In genomic region chr6:13854230-13854629, GRCm38 (mm10) we compare ENCODE assay signal across 21 mouse cellular contexts. TPM values are rescaled to one million over a fixed set of nuclear protein-coding genes. Genes with fewer than 3 reads are reported as not detected.
DNase-seq lines count a peak whose midpoint lies in the region; ATAC-seq lines count a peak whose summit lies in the region.
"Had no signal": no experiment of that assay in that cellular context is flagged by ENCODE, and none has a peak within 500 bp of the region (broad histone marks: within the 10 kb centered on the region; RNA-seq: fewer than 3 reads in every experiment).

No protein-coding gene starts in this region.

- no peak for DNase-seq in hindbrain, embryonic 11.5 days (ENCODE audit: low spot score)
- no peak for DNase-seq in hindbrain, embryonic 14.5 days (ENCODE audit: low spot score)
- DNase-seq in midbrain, embryonic 11.5 days (ENCODE audit: low spot score, missing footprints): peak; percentile 78
- no peak for DNase-seq in cerebellum, adult 11 months
- no peak for DNase-seq in layer of hippocampus, postnatal 36 days
- DNase-seq: adrenal gland, postnatal 14 days; cerebellum, adult 8-10 months; cerebellum, postnatal 36 days; embryo, embryonic 11 days; gastrocnemius, adult 2 months; right cerebral cortex, postnatal 14 days had no signal

- H3K36me3 ChIP-seq in hindbrain, embryonic 11.5 days (ENCODE audit: control insufficient read depth, insufficient read depth, low read length): no peaks in the 10 kb centered on the region
- no peaks in the 10 kb centered on the region for H3K36me3 ChIP-seq in hindbrain, embryonic 14.5 days (replicated peaks; ENCODE audit: control insufficient read depth, insufficient read depth)
- no peaks in the 10 kb centered on the region for H3K36me3 ChIP-seq in midbrain, embryonic 11.5 days (ENCODE audit: control insufficient read depth, insufficient read depth, low read length)
- no peaks in the 10 kb centered on the region for H3K36me3 ChIP-seq in midbrain, embryonic 16.5 days (ENCODE audit: control insufficient read depth, insufficient read depth, low read length)
- no peaks in the 10 kb centered on the region for H3K36me3 ChIP-seq in embryonic facial prominence, embryonic 13.5 days
- H3K36me3 ChIP-seq: limb, embryonic 15.5 days; liver, embryonic 15.5 days had no signal

- no peaks in the 10 kb centered on the region for H3K4me1 ChIP-seq in hindbrain, embryonic 11.5 days (replicated peaks; ENCODE audit: control insufficient read depth, insufficient read depth, low read length)
- no peaks in the 10 kb centered on the region for H3K4me1 ChIP-seq in hindbrain, embryonic 14.5 days (replicated peaks; ENCODE audit: control insufficient read depth, insufficient read depth, low read length)
- no peaks in the 10 kb centered on the region for H3K4me1 ChIP-seq in midbrain, embryonic 11.5 days (ENCODE audit: control insufficient read depth, insufficient read depth, low read length)
- H3K4me1 ChIP-seq in midbrain, embryonic 16.5 days (ENCODE audit: control insufficient read depth, insufficient read depth, low read length): no peaks in the 10 kb centered on the region
- no peaks in the 10 kb centered on the region for H3K4me1 ChIP-seq in embryonic facial prominence, embryonic 13.5 days
- H3K4me1 ChIP-seq: limb, embryonic 15.5 days; liver, embryonic 15.5 days had no signal

- H3K9me3 ChIP-seq in hindbrain, embryonic 11.5 days (ENCODE audit: control insufficient read depth, low read length): no peaks in the 10 kb centered on the region
- no peaks in the 10 kb centered on the region for H3K9me3 ChIP-seq in hindbrain, embryonic 14.5 days (ENCODE audit: control insufficient read depth, low read length)
- no peaks in the 10 kb centered on the region for H3K9me3 ChIP-seq in midbrain, embryonic 11.5 days (ENCODE audit: control insufficient read depth, low read length)
- no peaks in the 10 kb centered on the region for H3K9me3 ChIP-seq in midbrain, embryonic 16.5 days (replicated peaks; ENCODE audit: control insufficient read depth, low read length, poor library complexity, severe bottlenecking)
- no peaks in the 10 kb centered on the region for H3K9me3 ChIP-seq in embryonic facial prominence, embryonic 13.5 days
- H3K9me3 ChIP-seq: limb, embryonic 15.5 days; liver, embryonic 15.5 days had no signal

- H3K9ac ChIP-seq in hindbrain, embryonic 11.5 days (ENCODE audit: low read depth, low read length): no peak overlapping the region
- no peak overlapping the region for H3K9ac ChIP-seq in hindbrain, embryonic 14.5 days
- no peak overlapping the region for H3K9ac ChIP-seq in midbrain, embryonic 11.5 days (ENCODE audit: low read length)
- no peak overlapping the region for H3K9ac ChIP-seq in midbrain, embryonic 16.5 days (ENCODE audit: low read depth, low read length)
- no peak overlapping the region for H3K9ac ChIP-seq in embryonic facial prominence, embryonic 13.5 days
- H3K9ac ChIP-seq: limb, embryonic 15.5 days; liver, embryonic 15.5 days had no signal

- no peak overlapping the region for H3K4me2 ChIP-seq in hindbrain, embryonic 11.5 days (replicated peaks; ENCODE audit: low read depth, low read length)
- no peak overlapping the region for H3K4me2 ChIP-seq in hindbrain, embryonic 14.5 days (replicated peaks)
- no peak overlapping the region for H3K4me2 ChIP-seq in midbrain, embryonic 11.5 days
- no peak overlapping the region for H3K4me2 ChIP-seq in midbrain, embryonic 16.5 days (ENCODE audit: low read length)
- H3K4me2 ChIP-seq in embryonic facial prominence, embryonic 13.5 days: peak overlapping the region; percentile 41
- H3K4me2 ChIP-seq: limb, embryonic 15.5 days; liver, embryonic 15.5 days had no signal

- ATAC-seq in hindbrain, embryonic 11.5 days (ENCODE audit: low FRiP score): peak; percentile 35
- ATAC-seq in hindbrain, embryonic 14.5 days (ENCODE audit: low FRiP score): no peak
- ATAC-seq in midbrain, embryonic 11.5 days (ENCODE audit: low FRiP score): peak; percentile 58; the same call in 1 of the 2 replicates
- ATAC-seq in midbrain, embryonic 16.5 days: no peak
- no peak for ATAC-seq in embryonic facial prominence, embryonic 13.5 days (ENCODE audit: insufficient number of reproducible peaks, insufficient read depth, low FRiP score, low TSS enrichment, low read depth)
- ATAC-seq: intestine, postnatal 0 days; lung, postnatal 0 days had no signal

- no peaks in the 10 kb centered on the region for H3K27me3 ChIP-seq in hindbrain, embryonic 11.5 days (ENCODE audit: control insufficient read depth, insufficient read depth, low read length)
- H3K27me3 ChIP-seq in hindbrain, embryonic 14.5 days (ENCODE audit: control insufficient read depth, insufficient read depth, low read length): no peaks in the 10 kb centered on the region
- no peaks in the 10 kb centered on the region for H3K27me3 ChIP-seq in midbrain, embryonic 11.5 days (ENCODE audit: control insufficient read depth, insufficient read depth, low read length)
- no peaks in the 10 kb centered on the region for H3K27me3 ChIP-seq in midbrain, embryonic 16.5 days (ENCODE audit: control insufficient read depth, insufficient read depth, low read depth, low read length)
- no peaks in the 10 kb centered on the region for H3K27me3 ChIP-seq in embryonic facial prominence, embryonic 13.5 days
- H3K27me3 ChIP-seq: limb, embryonic 15.5 days; liver, embryonic 15.5 days had no signal

- H3K4me3 ChIP-seq in hindbrain, embryonic 11.5 days (ENCODE audit: low read depth, low read length): no peak overlapping the region
- no peak overlapping the region for H3K4me3 ChIP-seq in hindbrain, embryonic 14.5 days (replicated peaks; ENCODE audit: low read length)
- H3K4me3 ChIP-seq in midbrain, embryonic 11.5 days (ENCODE audit: low read depth, low read length): no peak overlapping the region
- no peak overlapping the region for H3K4me3 ChIP-seq in midbrain, embryonic 16.5 days (ENCODE audit: low read depth, low read length)
- H3K4me3 ChIP-seq in embryonic facial prominence, embryonic 13.5 days: no peak overlapping the region
- H3K4me3 ChIP-seq: gastrocnemius, adult 2 months; limb, embryonic 15.5 days; liver, embryonic 15.5 days had no signal

- WGBS in hindbrain, embryonic 11.5 days: 20% methylated on average over 10 of the region's 11 CpGs
- WGBS in hindbrain, embryonic 14.5 days: 16% methylated on average over 10 of the region's 11 CpGs
- 21% methylated on average over 10 of the region's 11 CpGs for WGBS in midbrain, embryonic 11.5 days
- WGBS in midbrain, embryonic 16.5 days: 21% methylated on average over 10 of the region's 11 CpGs
- 21% methylated on average over 11 of the region's 11 CpGs for WGBS in embryonic facial prominence, embryonic 13.5 days

- H3K27ac ChIP-seq in hindbrain, embryonic 11.5 days (ENCODE audit: low read depth, low read length): no peak overlapping the region
- no peak overlapping the region for H3K27ac ChIP-seq in hindbrain, embryonic 14.5 days
- no peak overlapping the region for H3K27ac ChIP-seq in midbrain, embryonic 11.5 days (ENCODE audit: low read depth, low read length)
- H3K27ac ChIP-seq in midbrain, embryonic 16.5 days (ENCODE audit: low read length): no peak overlapping the region
- no peak overlapping the region for H3K27ac ChIP-seq in embryonic facial prominence, embryonic 13.5 days
- H3K27ac ChIP-seq: gastrocnemius, adult 2 months; kidney, postnatal 0 days; limb, embryonic 15.5 days; liver, embryonic 15.5 days; macrophage; stomach, postnatal 0 days had no signal

RNA-seq across cellular contexts. Expression of gene Gpr85, which starts 14.5 kb away (rescaled TPM):
- 25.7 and 26.2 TPM in 2 replicates for polyA plus RNA-seq in hindbrain, embryonic 11.5 days (2014; fragmentation: Nextera tagmentation; extraction: Ambion mirVana)
- 113 and 126 TPM in 2 replicates for polyA plus RNA-seq in hindbrain, embryonic 14.5 days (2014; fragmentation: Nextera tagmentation; extraction: Ambion mirVana)
- 26.5 and 28.0 TPM in 2 replicates for polyA plus RNA-seq in midbrain, embryonic 11.5 days (2014; fragmentation: Nextera tagmentation; extraction: Ambion mirVana)
- 121 and 122 TPM in 2 replicates for polyA plus RNA-seq in midbrain, embryonic 16.5 days (2015; fragmentation: Nextera tagmentation; extraction: Ambion mirVana)
- polyA plus RNA-seq in embryonic facial prominence, embryonic 13.5 days (2015; fragmentation: Nextera tagmentation; extraction: Ambion mirVana): 5.9 and 6.5 TPM in 2 replicates
- total RNA-seq in layer of hippocampus, postnatal 36 days (2021): 10 to 100 TPM; 43.9 to 45.8 TPM
- total RNA-seq: monocyte, adult 5-6 weeks had no signal

RNA-seq across cellular contexts. Expression of gene 2610001J05Rik, which starts 17.1 kb away (rescaled TPM):
- 71.8 and 72.5 TPM in 2 replicates for polyA plus RNA-seq in hindbrain, embryonic 11.5 days (2014; fragmentation: Nextera tagmentation; extraction: Ambion mirVana)
- polyA plus RNA-seq in hindbrain, embryonic 14.5 days (2014; fragmentation: Nextera tagmentation; extraction: Ambion mirVana): 59.8 and 65.4 TPM in 2 replicates
- polyA plus RNA-seq in midbrain, embryonic 11.5 days (2014; fragmentation: Nextera tagmentation; extraction: Ambion mirVana): 96.1 and 97.6 TPM in 2 replicates
- 103 and 110 TPM in 2 replicates for polyA plus RNA-seq in midbrain, embryonic 16.5 days (2015; fragmentation: Nextera tagmentation; extraction: Ambion mirVana)
- 117 and 125 TPM in 2 replicates for polyA plus RNA-seq in embryonic facial prominence, embryonic 13.5 days (2015; fragmentation: Nextera tagmentation; extraction: Ambion mirVana)
- 10 to 100 TPM; 34.3 to 39.1 TPM for total RNA-seq in layer of hippocampus, postnatal 36 days (2021)

Comparison
In these comparisons a context has a peak if more than half of its experiments do, and no peak if none do; other contexts are left out.
1. ATAC-seq: peak in hindbrain, embryonic 11.5 days (single experiment) and midbrain, embryonic 11.5 days (single experiment); none in hindbrain, embryonic 14.5 days (single experiment), midbrain, embryonic 16.5 days (single experiment) and embryonic facial prominence, embryonic 13.5 days (single experiment).